Mouse (Mus musculus) E14TG2a.4 (cell line): ENCODE results near the gene 2310002L09Rik.

Experiments
- CTCF ChIP-seq: conservative IDR thresholded peaks from 2 replicates; pipeline ENCODE4 v1.5.1; 2014; ENCODE audit warnings: low read length
- NANOG ChIP-seq: IDR thresholded peaks from 2 replicates; pipeline ENCODE4 v1.6.1; 2014; ENCODE audit warnings: borderline replicate concordance, low read length, mixed read lengths
- POU5F1 ChIP-seq: IDR thresholded peaks from 2 replicates; pipeline ENCODE4 v1.6.1; 2014; ENCODE audit warnings: low read length, borderline replicate concordance

GRCm38 (mm10) chr4:73980454-73980853 is 29.8 kb upstream of the 2310002L09Rik start:
- no peak for TF ChIP-seq CTCF
- no peak for TF ChIP-seq NANOG
- TF ChIP-seq POU5F1 = no peak
